Mouse (Mus musculus) liver, embryonic 14.5 days (tissue): ENCODE data around the gene Asxl1. TPM values are rescaled to one million over a fixed set of nuclear protein-coding genes. Genes with fewer than 3 reads are reported as not detected.

ENCODE experiments used
- ATAC-seq: fragments of 200-750 bp; cut with Nextera tagmentation; 2 replicates; pipeline ENCODE4 v1.8.0; 2017; ENCODE audit warnings: moderate number of reproducible peaks, mild to moderate bottlenecking, moderate library complexity; ENCODE audit not compliant: insufficient read depth
- DNase-seq, 3 experiments: peaks; one replicate each; pipeline ENCODE4 v3.0.0-alpha.2; 2012 to 2013; ENCODE audit warnings: low read depth in 3 of 3, low spot score in 3 of 3
- H3K27ac ChIP-seq: fragments of 300-500 bp; sonication (generic); 2 replicates; pipeline ENCODE4 v1.5.1; 2014; ENCODE audit warnings: moderate library complexity, mild to moderate bottlenecking, control low read depth, inconsistent platforms
- H3K27me3 ChIP-seq: fragments of 300-500 bp; sonication (generic); 2 replicates; pipeline ENCODE4 v1.6.1; 2014; ENCODE audit warnings: mild to moderate bottlenecking, low read length, moderate library complexity; ENCODE audit not compliant: control insufficient read depth, insufficient read depth
- H3K36me3 ChIP-seq: fragments of 300-500 bp; sonication (generic); replicated peaks from 2 replicates; pipeline ENCODE4 v1.6.1; 2014; ENCODE audit warnings: low read depth; ENCODE audit not compliant: control insufficient read depth, insufficient read depth
- H3K4me1 ChIP-seq, 2 experiments: fragments of 200-500 bp in 1 of 2; fragments of 300-500 bp in 1 of 2; sonication (generic) in 1 of 2; replicated peaks; 2 replicates each; pipeline ENCODE4 v1.6.1; 2012 to 2014; ENCODE audit warnings: antibody characterized with exemption in 1 of 2, inconsistent platforms in 1 of 2, low read length in 1 of 2; ENCODE audit not compliant: control insufficient read depth in 2 of 2, insufficient read depth in 2 of 2
- H3K4me2 ChIP-seq: fragments of 300-500 bp; sonication (generic); 2 replicates; pipeline ENCODE4 v1.6.1; 2014; ENCODE audit warnings: low read depth, mild to moderate bottlenecking, control low read depth, moderate library complexity
- H3K4me3 ChIP-seq, 2 experiments: fragments of 200-500 bp in 1 of 2; fragments of 300-500 bp in 1 of 2; sonication (generic) in 1 of 2; 2 replicates each; pipeline ENCODE4 v1.5.1; 2012 to 2014; ENCODE audit warnings: low read depth in 2 of 2, low read length in 2 of 2, mild to moderate bottlenecking in 2 of 2, control low read depth in 1 of 2, inconsistent platforms in 1 of 2, moderate library complexity in 1 of 2; ENCODE audit not compliant: insufficient read depth in 1 of 2
- H3K9ac ChIP-seq: fragments of 300-500 bp; sonication (generic); replicated peaks from 2 replicates; pipeline ENCODE4 v1.6.1; 2014; ENCODE audit warnings: mild to moderate bottlenecking, control low read depth, moderate library complexity
- H3K9me3 ChIP-seq: fragments of 300-500 bp; sonication (generic); 2 replicates; pipeline ENCODE4 v1.6.1; 2016; ENCODE audit warnings: low read length, mixed read lengths; ENCODE audit not compliant: control insufficient read depth
- CTCF ChIP-seq: IDR thresholded peaks from 2 replicates; pipeline ENCODE4 v1.5.1; 2016; ENCODE audit warnings: antibody characterized with exemption, low read depth, control low read depth
- EP300 ChIP-seq: IDR thresholded peaks from 2 replicates; pipeline ENCODE4 v1.6.1; 2016; ENCODE audit warnings: antibody characterized with exemption, low read depth
- WGBS: fragments of 180-500 bp; shearing (Covaris S2); extraction: QIAGEN DNeasy Blood & Tissue Kit; methylation state at CpG from one replicate; pipeline ENCODE4 v1.1.7; 2014; ENCODE audit not compliant: insufficient replicate concordance; 5-methylcytosine and 5-hydroxymethylcytosine counted together
- polyA plus RNA-seq, 2 experiments: library from polyadenylated mRNA; depleted of rRNA in 1 of 2; stranded (reverse) in 1 of 2; unstranded in 1 of 2; fragments of >200 nt; fragmentation: Nextera tagmentation in 1 of 2; extraction: Ambion mirVana in 1 of 2; gene quantifications; 2 replicates each; pipeline versions ENCODE4 v1.2.1 to v1.2.3; 2012 to 2014

Gene Asxl1
- polyA plus RNA-seq, 2 experiments, result 6.5 to 7.7 TPM

DNA sequence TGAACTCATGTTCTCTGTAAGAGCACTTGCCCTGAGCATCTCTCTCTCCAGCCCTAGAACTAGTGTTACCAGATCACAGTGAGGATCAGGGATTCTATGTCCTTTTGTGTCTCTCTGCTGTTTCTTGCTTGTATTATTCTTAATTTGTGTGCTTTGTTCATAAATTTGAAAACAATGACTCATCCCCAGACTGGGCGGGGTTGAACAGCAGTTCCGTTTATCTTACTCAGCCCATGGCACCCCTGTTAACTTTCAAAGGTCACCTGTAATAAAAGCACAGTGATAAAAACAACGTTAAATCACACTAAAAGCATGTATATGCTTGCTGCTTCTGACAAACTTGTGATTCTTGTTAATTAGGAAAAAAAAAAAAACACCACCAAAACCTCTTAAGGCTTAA is 3.0 kb upstream of the Asxl1 start:
- TF ChIP-seq CTCF, result no peak
- peak; percentile 56; the same call in 1 of the 2 replicates for TF ChIP-seq EP300
- Histone ChIP-seq H3K4me1 (peaks cover 23 to 36% of the 10 kb centered on the region in 2 experiments), H3K4me2 (peak overlapping the region; percentile 3; the same call in 1 of the 2 replicates), H3K27me3 (no peaks in the 10 kb centered on the region), H3K27ac (peak overlapping the region; percentile 37), H3K36me3 (no peaks in the 10 kb centered on the region), H3K9ac (no peak overlapping the region), H3K9me3 (no peaks in the 10 kb centered on the region), H3K4me3 (no peak overlapping the region)
- peak in 2 of 3 experiments; percentile 37 to 39 for DNase-seq
- no peak for ATAC-seq
- whole genome bisulfite sequencing, result 16% methylated on average over 3 of the region's 3 CpGs

DNA sequence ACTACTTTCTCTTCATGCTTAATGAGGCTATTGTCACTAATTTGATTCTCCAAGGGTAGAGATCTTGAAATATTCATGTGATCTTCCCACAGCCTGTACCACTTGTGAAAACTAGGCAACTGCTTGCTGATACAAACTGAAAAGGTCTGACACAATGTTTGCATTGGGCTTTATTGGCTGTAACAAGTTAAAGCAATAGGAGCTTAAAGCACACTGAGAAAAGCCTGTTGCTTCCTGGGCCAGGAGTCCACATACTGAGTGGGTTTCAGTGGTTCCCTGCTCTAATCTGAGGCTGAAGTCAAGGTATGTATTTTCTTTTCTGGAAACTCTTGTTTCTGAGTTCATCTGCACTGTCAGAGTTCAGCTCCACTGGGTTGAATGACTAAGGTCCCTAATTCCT is 2.4 kb upstream of the Asxl1 start:
- no peak overlapping the region for H3K9ac ChIP-seq
- TF ChIP-seq CTCF (no peak), EP300 (no peak)
- H3K4me2 ChIP-seq, result no peak overlapping the region
- H3K36me3 ChIP-seq, result no peaks in the 10 kb centered on the region
- H3K27ac ChIP-seq, result peak overlapping the region; percentile 57
- no peaks in the 10 kb centered on the region for H3K9me3 ChIP-seq
- no peak overlapping the region for H3K4me3 ChIP-seq
- ATAC-seq (no peak), DNase-seq (no peak)
- no peaks in the 10 kb centered on the region for H3K27me3 ChIP-seq
- peaks cover 24 to 32% of the 10 kb centered on the region in 2 experiments for H3K4me1 ChIP-seq

DNA sequence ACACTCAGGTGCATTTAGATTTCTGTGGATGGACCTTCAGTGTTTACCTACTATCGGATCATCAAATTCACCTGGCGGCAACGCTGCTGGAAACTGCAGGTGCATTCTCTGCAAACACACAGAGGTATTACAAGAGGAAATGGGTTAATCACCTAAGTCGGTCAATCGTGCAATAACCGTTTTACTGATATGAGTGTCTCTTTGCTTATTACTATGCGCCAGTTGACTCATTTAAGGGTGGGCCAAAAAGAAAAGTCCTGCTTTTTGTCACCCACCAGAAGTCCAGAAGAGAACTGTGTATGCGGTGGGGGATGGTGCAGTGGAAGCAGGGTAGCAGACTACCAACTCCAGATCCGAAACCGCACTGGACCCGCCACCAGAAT is 567 bp upstream of the Asxl1 start:
- Histone ChIP-seq H3K4me2 (peak overlapping the region; percentile 94), H3K4me3 (peak overlapping the region; percentile 100), H3K36me3 (no peaks in the 10 kb centered on the region), H3K4me1 (peaks cover 40 to 44% of the 10 kb centered on the region in 2 experiments), H3K27ac (peak overlapping the region; percentile 78), H3K27me3 (no peaks in the 10 kb centered on the region), H3K9me3 (no peaks in the 10 kb centered on the region), H3K9ac (peak overlapping the region; percentile 99)
- ATAC-seq (no peak), DNase-seq (no peak)
- WGBS, result 6% methylated on average over 11 of the region's 11 CpGs
- no peak for TF ChIP-seq EP300
- TF ChIP-seq CTCF, result no peak

DNA sequence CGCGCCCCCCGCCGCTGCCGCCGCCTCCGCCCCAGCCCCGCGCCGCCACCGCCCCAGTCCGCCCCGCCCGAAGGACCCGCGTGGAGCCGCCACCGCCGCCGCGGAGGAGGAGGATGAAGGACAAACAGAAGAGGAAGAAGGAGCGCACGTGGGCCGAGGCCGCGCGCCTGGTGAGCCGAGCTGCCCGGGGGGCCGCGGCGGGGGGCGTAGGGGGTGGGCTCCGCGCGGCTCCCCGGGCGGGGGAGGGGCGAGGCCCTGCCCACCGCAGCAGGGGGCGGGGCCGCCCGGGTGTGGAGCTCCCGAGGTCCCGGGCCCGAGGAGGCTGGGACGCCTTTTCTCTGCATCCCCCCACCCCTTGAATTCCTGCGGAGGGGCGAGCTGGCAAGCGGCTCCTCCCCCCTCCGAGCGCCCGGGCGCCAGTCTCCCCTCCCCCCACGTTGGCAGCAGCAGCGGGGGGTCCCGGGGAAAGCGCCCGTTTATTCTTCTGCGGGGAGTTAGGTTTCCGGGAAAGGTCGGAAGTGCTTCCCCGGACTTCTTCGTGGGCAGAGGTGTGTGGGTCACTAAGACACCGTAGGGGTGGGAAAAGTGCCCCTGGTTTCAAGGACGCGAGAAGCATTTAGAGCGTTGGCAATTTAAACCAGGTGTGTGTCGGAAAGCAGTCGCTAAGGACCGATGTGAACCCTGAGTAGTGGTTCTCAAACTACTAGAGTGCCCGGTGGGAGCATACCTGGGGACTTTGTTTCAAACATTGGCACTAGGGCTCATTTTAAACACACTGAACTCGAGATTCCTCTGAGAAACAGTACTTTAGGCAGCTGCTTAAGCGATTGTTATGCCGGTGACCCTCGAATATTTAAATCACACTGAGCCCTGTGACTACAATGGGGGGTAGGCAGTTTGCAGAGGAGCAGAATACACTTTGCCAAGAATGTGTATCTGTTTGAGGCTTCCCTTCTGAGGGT is 873 bp downstream of the Asxl1 start:
- no peak for TF ChIP-seq CTCF
- no peak for TF ChIP-seq EP300
- peak overlapping the region; percentile 93 for H3K4me2 ChIP-seq
- no peaks in the 10 kb centered on the region for H3K27me3 ChIP-seq
- peak overlapping the region; percentile 100 for H3K4me3 ChIP-seq
- WGBS, result 0% methylated on average over 72 of the region's 76 CpGs
- peak overlapping the region; percentile 99 for H3K9ac ChIP-seq
- H3K27ac ChIP-seq, result peak overlapping the region; percentile 81
- ATAC-seq, result peak; percentile 47
- no peaks in the 10 kb centered on the region for H3K36me3 ChIP-seq
- peak in 2 of 3 experiments; percentile 37 to 39 for DNase-seq
- H3K4me1 ChIP-seq, result peaks cover 55 to 58% of the 10 kb centered on the region in 2 experiments
- H3K9me3 ChIP-seq, result no peaks in the 10 kb centered on the region

DNA sequence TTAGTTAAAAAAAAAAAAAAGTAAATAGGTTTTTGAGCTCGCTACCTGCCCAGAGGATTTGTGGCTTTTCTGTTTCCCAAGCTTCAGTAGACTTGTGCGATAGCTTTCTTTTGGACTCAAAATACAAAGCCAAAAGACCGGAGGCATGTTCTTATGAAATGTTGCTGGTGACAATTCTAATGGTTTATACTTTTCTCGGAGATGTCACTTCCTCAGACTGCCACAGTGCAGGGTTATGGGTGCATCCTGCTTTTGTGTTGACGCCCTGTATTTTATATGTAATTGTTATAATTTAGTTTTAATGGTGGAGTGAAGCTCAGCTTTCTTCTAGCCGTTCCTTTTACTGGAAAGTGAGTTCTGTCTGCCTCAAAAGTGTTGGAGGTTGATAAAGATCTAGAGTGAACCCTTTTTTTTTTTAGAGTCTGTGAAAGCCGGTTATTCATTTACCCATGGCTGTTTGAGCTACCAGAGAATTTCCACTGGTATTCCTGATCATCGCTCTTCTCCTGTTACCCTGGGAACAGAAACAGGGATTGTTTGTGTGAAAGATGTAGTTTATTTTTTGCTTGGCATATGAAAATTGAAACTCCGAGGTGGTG is 1.7 kb downstream of the Asxl1 start:
- peak overlapping the region; percentile 93 for H3K4me2 ChIP-seq
- H3K4me3 ChIP-seq, result peak overlapping the region; percentile 100
- ATAC-seq (no peak), DNase-seq (peak in 1 of 3 experiments; percentile 41)
- no peaks in the 10 kb centered on the region for H3K9me3 ChIP-seq
- H3K36me3 ChIP-seq, result peaks cover 3% of the 10 kb centered on the region
- no peak for TF ChIP-seq EP300
- TF ChIP-seq CTCF, result no peak
- H3K9ac ChIP-seq, result peak overlapping the region; percentile 99
- H3K27me3 ChIP-seq, result no peaks in the 10 kb centered on the region
- 3% methylated on average over 9 of the region's 9 CpGs for WGBS
- peak overlapping the region; percentile 81 for H3K27ac ChIP-seq
- peaks cover 51 to 54% of the 10 kb centered on the region in 2 experiments for H3K4me1 ChIP-seq
